Mouse (Mus musculus): ENCODE measurements at regions not wholly inside any gene's neighbourhood (a gene's known extent, or its start where the extent isn't known, plus 50 kb on each side); places are given as distances from the start of the nearest gene placed in this dataset.

DNA sequence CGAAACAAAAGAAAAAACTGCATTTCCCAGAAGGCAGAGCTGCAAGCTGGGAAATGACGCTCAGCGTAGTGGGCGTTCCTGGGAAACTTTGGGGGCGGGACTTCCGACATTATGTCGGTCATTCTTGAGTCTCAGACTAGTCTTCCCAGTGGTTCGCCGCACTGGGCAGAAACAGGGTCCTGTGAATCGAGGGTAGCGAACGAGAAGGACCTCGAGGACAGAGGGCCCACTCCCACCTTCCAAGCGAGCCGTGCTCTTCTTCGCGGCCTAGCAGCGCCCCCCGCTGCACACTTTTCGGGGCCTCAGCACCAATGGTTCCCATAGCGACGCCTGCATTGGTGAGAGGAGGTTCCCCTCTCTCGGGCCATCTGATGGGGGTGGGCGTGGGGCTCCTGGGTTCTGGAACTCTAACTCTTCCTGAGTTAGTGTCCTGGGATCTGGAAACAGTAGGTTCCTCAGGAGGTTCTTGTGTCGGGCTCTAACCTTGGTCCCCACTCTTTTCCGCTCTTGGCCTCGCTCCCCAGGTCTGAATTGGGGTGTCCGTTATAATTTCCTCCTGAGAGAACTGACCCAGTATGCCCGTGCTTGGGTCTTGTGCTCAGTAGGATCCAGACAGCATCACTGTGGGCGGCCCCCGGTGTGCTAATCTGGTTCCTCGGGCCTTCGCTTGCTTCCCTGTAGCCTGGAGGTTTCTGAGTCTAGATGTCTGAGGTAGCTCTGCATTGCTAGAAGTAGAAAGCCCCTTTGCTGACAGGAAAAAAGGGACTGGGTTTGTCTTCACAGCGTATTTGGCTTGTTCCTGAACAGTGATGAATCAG, 52.8 kb upstream of the Gramd1a start:
- no peaks in the 10 kb centered on the region for H3K27me3 ChIP-seq
- peaks cover 9% of the 10 kb centered on the region for H3K4me1 ChIP-seq (replicated peaks)
- peak; percentile 92 for ATAC-seq
- peak overlapping the region; percentile 65 for H3K4me3 ChIP-seq (replicated peaks)
- peaks cover 17% of the 10 kb centered on the region for H3K36me3 ChIP-seq
- H3K9me3 ChIP-seq = no peaks in the 10 kb centered on the region
- WGBS = 39% methylated on average over 34 of the region's 34 CpGs
- H3K4me2 ChIP-seq (replicated peaks) = peak overlapping the region; percentile 74
- H3K27ac ChIP-seq = peak overlapping the region; percentile 60; the same call in 1 of the 2 replicates
- peak overlapping the region; percentile 79 for H3K9ac ChIP-seq (replicated peaks)

DNA sequence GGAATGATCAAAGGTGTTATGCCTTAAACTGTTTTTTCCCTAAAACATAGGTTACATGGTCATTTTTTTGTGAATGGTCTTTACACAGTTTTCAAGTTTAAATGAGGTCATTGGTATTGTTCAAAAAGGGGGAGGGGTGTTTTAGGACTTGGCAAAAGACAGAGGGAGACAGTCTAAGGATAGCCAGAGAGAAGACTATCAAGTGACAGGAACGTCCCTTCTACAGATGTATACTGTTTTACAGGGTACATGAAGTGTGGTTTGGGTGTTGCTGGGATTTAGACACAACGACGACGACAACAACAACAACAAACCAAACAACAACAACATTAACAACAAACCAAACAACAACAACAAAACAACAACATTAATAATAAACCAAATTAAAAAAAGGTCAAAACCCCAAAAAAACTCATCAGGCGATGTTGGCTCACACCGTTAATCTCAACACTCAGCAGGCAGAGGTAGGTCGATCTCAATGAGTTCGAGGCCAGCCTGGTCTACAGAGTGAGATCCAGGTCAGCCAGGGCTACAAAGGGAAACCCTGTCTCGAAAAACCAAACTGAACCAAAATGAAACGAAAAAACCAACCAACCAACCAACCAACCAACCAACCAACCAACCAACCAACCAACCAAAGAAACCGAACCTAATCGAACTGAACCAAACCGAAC, 52.0 kb upstream of the Gramd1a start:
- whole genome bisulfite sequencing = 70% methylated on average over 13 of the region's 13 CpGs
- Histone ChIP-seq H3K4me3 (replicated peaks) (peak overlapping the region; percentile 65), H3K4me2 (replicated peaks) (peak overlapping the region; percentile 74), H3K9me3 (no peaks in the 10 kb centered on the region), H3K27ac (no peak overlapping the region), H3K36me3 (peaks cover 17% of the 10 kb centered on the region), H3K27me3 (no peaks in the 10 kb centered on the region), H3K9ac (replicated peaks) (no peak overlapping the region), H3K4me1 (replicated peaks) (peaks cover 9% of the 10 kb centered on the region)
- peak; percentile 76 for ATAC-seq
